Mouse (Mus musculus) gastrocnemius, adult 8-10 months (tissue): ENCODE data around the gene Apba2. TPM values are rescaled to one million over a fixed set of nuclear protein-coding genes. Genes with fewer than 3 reads are reported as not detected.

Experiments used
- DNase-seq, 2 experiments: peaks; one replicate each; pipeline ENCODE4 v3.0.0; 2022; ENCODE audit warnings: low spot score in 2 of 2
- total RNA-seq, 4 experiments: library from RNA; stranded (reverse); gene quantifications; 2 replicates each; pipeline ENCODE4 v1.2.4; 2022

Gene Apba2
- total RNA-seq, 4 experiments from 2014 or later, result 0.31 to 0.32 TPM; not detected in 2

GRCm38 (mm10) chr7:64586133-64586532, 84.6 kb downstream of the Apba2 start:
- DNase-seq, result no peak

GRCm38 (mm10) chr7:64586571-64586970, 85.1 kb downstream of the Apba2 start:
- no peak for DNase-seq

GRCm38 (mm10) chr7:64588636-64589389, 87.3 kb downstream of the Apba2 start:
- DNase-seq, result no peak

GRCm38 (mm10) chr7:64595256-64595655, 93.8 kb downstream of the Apba2 start:
- DNase-seq, result no peak

GRCm38 (mm10) chr7:64596652-64597051, 95.1 kb downstream of the Apba2 start:
- no peak for DNase-seq

GRCm38 (mm10) chr7:64609866-64610265, 108.4 kb downstream of the Apba2 start:
- DNase-seq, result no peak

GRCm38 (mm10) chr7:64610875-64611274, 109.4 kb downstream of the Apba2 start:
- no peak for DNase-seq

- no peak for DNase-seq
Observed at GRCm38 (mm10) chr7:64619261-64619660, 117.8 kb downstream of the Apba2 start.

- DNase-seq, result no peak
Observed at GRCm38 (mm10) chr7:64626494-64626893, 125.0 kb downstream of the Apba2 start.

- no peak for DNase-seq
Observed at GRCm38 (mm10) chr7:64627972-64628655, 126.6 kb downstream of the Apba2 start.

- DNase-seq, result no peak
Observed at GRCm38 (mm10) chr7:64630697-64631096, 129.2 kb downstream of the Apba2 start.

GRCm38 (mm10) chr7:64631131-64631530, 129.6 kb downstream of the Apba2 start:
- no peak for DNase-seq

GRCm38 (mm10) chr7:64631781-64632351, 130.4 kb downstream of the Apba2 start:
- no peak for DNase-seq

GRCm38 (mm10) chr7:64633182-64633581, 131.7 kb downstream of the Apba2 start:
- no peak for DNase-seq

- DNase-seq, result no peak
Observed at GRCm38 (mm10) chr7:64633916-64634315, 132.4 kb downstream of the Apba2 start.

GRCm38 (mm10) chr7:64634482-64634881, 133.0 kb downstream of the Apba2 start:
- DNase-seq, result no peak

GRCm38 (mm10) chr7:64638922-64639321, 137.4 kb downstream of the Apba2 start:
- no peak for DNase-seq

GRCm38 (mm10) chr7:64640651-64641050, 139.1 kb downstream of the Apba2 start:
- DNase-seq, result no peak

- no peak for DNase-seq
Observed at GRCm38 (mm10) chr7:64642903-64643302, 141.4 kb downstream of the Apba2 start.

GRCm38 (mm10) chr7:64645458-64645857, 144.0 kb downstream of the Apba2 start:
- DNase-seq, result no peak

- DNase-seq, result no peak
Observed at GRCm38 (mm10) chr7:64646046-64646445, 144.5 kb downstream of the Apba2 start.

- DNase-seq, result no peak
Observed at GRCm38 (mm10) chr7:64648947-64649607, 147.6 kb downstream of the Apba2 start.
